In the genomic region with DNA sequence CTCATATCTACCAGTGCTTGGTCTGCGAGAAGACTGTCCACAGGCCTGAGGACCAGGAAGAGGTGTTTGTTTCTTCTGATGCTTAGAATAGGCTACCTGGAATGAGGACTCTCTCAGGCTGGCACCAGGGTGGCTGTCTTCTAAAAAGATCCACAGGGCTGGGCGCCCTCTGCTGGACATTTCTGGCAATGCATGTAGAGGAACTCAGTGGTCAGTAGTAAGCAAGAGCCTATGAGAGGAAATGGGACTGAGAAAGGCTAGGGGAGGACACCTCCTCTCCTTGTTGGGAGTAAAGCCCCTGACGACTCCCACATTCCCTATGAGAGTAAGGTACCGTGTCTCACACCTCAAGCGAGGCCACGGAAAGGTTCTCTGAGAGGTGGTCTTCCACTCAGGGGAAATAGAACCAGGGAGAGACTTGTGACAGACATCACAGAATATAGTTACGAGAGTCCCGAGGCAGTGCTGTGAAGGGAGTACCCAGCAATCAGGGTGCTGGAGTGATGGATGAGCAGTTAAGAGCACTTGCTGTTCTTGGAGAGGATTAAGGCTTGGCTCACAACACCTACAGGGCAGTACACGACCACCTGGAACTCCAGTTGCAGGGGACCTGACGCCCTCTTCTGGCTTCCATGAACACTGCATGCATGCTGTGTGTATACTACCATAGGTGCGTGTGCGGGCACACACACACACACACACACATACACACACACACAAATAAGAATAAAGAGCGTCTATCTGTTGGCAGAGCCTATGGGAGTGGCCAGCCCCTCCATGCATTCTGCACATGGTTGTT, we compare ENCODE assay signal across 9 mouse cellular contexts. TPM values are rescaled to one million over a fixed set of nuclear protein-coding genes. Genes with fewer than 3 reads are reported as not detected.
DNase-seq lines count a peak whose midpoint lies in the region; ATAC-seq and TF ChIP-seq lines count a peak whose summit lies in the region.
"Had no signal": no experiment of that assay in that cellular context is flagged by ENCODE, and none has a peak within 500 bp of the region (broad histone marks: within the 10 kb centered on the region; RNA-seq: fewer than 3 reads in every experiment).

No protein-coding gene starts in this region.

- peak; percentile 67 for ATAC-seq in kidney, postnatal 0 days (replicated peaks; ENCODE audit: low FRiP score, low read depth)
- ATAC-seq in liver, embryonic 11.5 days (replicated peaks; ENCODE audit: low FRiP score), result peak; percentile 68
- ATAC-seq in stomach, embryonic 14.5 days (ENCODE audit: insufficient number of reproducible peaks, insufficient read depth, low FRiP score, low read depth), result peak; percentile 44; the same call in 1 of the 2 replicates

- H3K27me3 ChIP-seq in heart, embryonic 10.5 days (ENCODE audit: insufficient read depth, poor library complexity, severe bottlenecking), result no peaks in the 10 kb centered on the region
- H3K27me3 ChIP-seq in kidney, postnatal 0 days (ENCODE audit: insufficient read depth, low read length), result no peaks in the 10 kb centered on the region
- H3K27me3 ChIP-seq in liver, embryonic 11.5 days (replicated peaks; ENCODE audit: control insufficient read depth, insufficient read depth, low read length), result no peaks in the 10 kb centered on the region
- H3K27me3 ChIP-seq in stomach, embryonic 14.5 days (ENCODE audit: control insufficient read depth, insufficient read depth, low read length), result no peaks in the 10 kb centered on the region
- H3K27me3 ChIP-seq: embryonic facial prominence, embryonic 12.5 days had no signal

- H3K4me2 ChIP-seq in kidney, postnatal 0 days (ENCODE audit: low read length), result no peak overlapping the region
- H3K4me2 ChIP-seq in liver, embryonic 11.5 days, result no peak overlapping the region
- H3K4me2 ChIP-seq in stomach, embryonic 14.5 days (replicated peaks; ENCODE audit: low read depth, low read length), result no peak overlapping the region
- H3K4me2 ChIP-seq: embryonic facial prominence, embryonic 12.5 days had no signal

- 60% methylated on average over 13 of the region's 13 CpGs for WGBS in bone marrow, adult 2 months
- WGBS in heart, embryonic 10.5 days, result 58% methylated on average over 13 of the region's 13 CpGs
- 56% methylated on average over 13 of the region's 13 CpGs for WGBS in kidney, postnatal 0 days
- WGBS in liver, embryonic 11.5 days, result 61% methylated on average over 13 of the region's 13 CpGs
- 60% methylated on average over 13 of the region's 13 CpGs for WGBS in stomach, embryonic 14.5 days

- no peak for TF ChIP-seq POLR2A in bone marrow, adult 2 months (IDR thresholded peaks at IDR 0.05; ENCODE audit: borderline replicate concordance, control insufficient read depth, low read depth, low read length)
- no peak for TF ChIP-seq POLR2A in embryonic fibroblast, embryonic 13.5 days (IDR thresholded peaks at IDR 0.05; ENCODE audit: low read depth, low read length)

- H3K4me3 ChIP-seq in bone marrow, adult 2 months (replicated peaks; ENCODE audit: control insufficient read depth, low read depth, low read length), result no peak overlapping the region
- no peak overlapping the region for H3K4me3 ChIP-seq in embryonic fibroblast, embryonic 13.5 days (ENCODE audit: insufficient read depth, low read length)
- no peak overlapping the region for H3K4me3 ChIP-seq in heart, embryonic 10.5 days
- H3K4me3 ChIP-seq in kidney, postnatal 0 days (replicated peaks; ENCODE audit: low read depth, low read length), result no peak overlapping the region
- no peak overlapping the region for H3K4me3 ChIP-seq in liver, embryonic 11.5 days (ENCODE audit: low read depth, low read length)
- no peak overlapping the region for H3K4me3 ChIP-seq in stomach, embryonic 14.5 days (ENCODE audit: low read depth, low read length)
- H3K4me3 ChIP-seq: embryonic facial prominence, embryonic 12.5 days had no signal

- no peaks in the 10 kb centered on the region for H3K9me3 ChIP-seq in heart, embryonic 10.5 days
- H3K9me3 ChIP-seq in kidney, postnatal 0 days (replicated peaks; ENCODE audit: low read length), result no peaks in the 10 kb centered on the region
- H3K9me3 ChIP-seq in liver, embryonic 11.5 days (ENCODE audit: control insufficient read depth, low read length), result no peaks in the 10 kb centered on the region
- H3K9me3 ChIP-seq in stomach, embryonic 14.5 days (ENCODE audit: control insufficient read depth, low read depth, low read length), result no peaks in the 10 kb centered on the region
- H3K9me3 ChIP-seq: embryonic facial prominence, embryonic 12.5 days had no signal

- no peak overlapping the region for H3K9ac ChIP-seq in kidney, postnatal 0 days (ENCODE audit: low read depth, low read length)
- H3K9ac ChIP-seq in liver, embryonic 11.5 days (ENCODE audit: low read depth, low read length), result no peak overlapping the region
- H3K9ac ChIP-seq in stomach, embryonic 14.5 days (replicated peaks; ENCODE audit: low read depth, low read length), result no peak overlapping the region
- H3K9ac ChIP-seq: embryonic facial prominence, embryonic 12.5 days had no signal

- H3K4me1 ChIP-seq in bone marrow, adult 2 months (ENCODE audit: control insufficient read depth, insufficient read depth, low read length), result no peaks in the 10 kb centered on the region
- H3K4me1 ChIP-seq in embryonic fibroblast, embryonic 13.5 days (ENCODE audit: control insufficient read depth, insufficient read depth, low read length), result 0 out of 2 replicates have a peak, but pooled peaks cover 2% of the 10 kb centered on the region
- H3K4me1 ChIP-seq in heart, embryonic 10.5 days, result peaks cover 6% of the 10 kb centered on the region; the same call in 1 of the 2 replicates
- no peaks in the 10 kb centered on the region for H3K4me1 ChIP-seq in kidney, postnatal 0 days (replicated peaks; ENCODE audit: insufficient read depth, low read length)
- no peaks in the 10 kb centered on the region for H3K4me1 ChIP-seq in liver, embryonic 11.5 days (replicated peaks; ENCODE audit: control insufficient read depth, insufficient read depth, low read length)
- H3K4me1 ChIP-seq in stomach, embryonic 14.5 days (ENCODE audit: control insufficient read depth, insufficient read depth, low read length), result no peaks in the 10 kb centered on the region

- no peaks in the 10 kb centered on the region for H3K36me3 ChIP-seq in heart, embryonic 10.5 days
- no peaks in the 10 kb centered on the region for H3K36me3 ChIP-seq in kidney, postnatal 0 days (ENCODE audit: insufficient read depth, low read length)
- H3K36me3 ChIP-seq in liver, embryonic 11.5 days (ENCODE audit: control insufficient read depth, insufficient read depth, low read length), result no peaks in the 10 kb centered on the region
- H3K36me3 ChIP-seq in stomach, embryonic 14.5 days (ENCODE audit: control insufficient read depth, insufficient read depth, low read length), result no peaks in the 10 kb centered on the region
- H3K36me3 ChIP-seq: embryonic facial prominence, embryonic 12.5 days had no signal

- DNase-seq in CD4-positive, CD25-positive, alpha-beta regulatory T cell, adult 2 months (ENCODE audit: low read depth, low spot score), result peak; percentile 89
- peak; percentile 92 for DNase-seq in heart, embryonic 10.5 days (ENCODE audit: low spot score)
- peak; percentile 85 for DNase-seq in kidney, postnatal 0 days (ENCODE audit: low spot score)
- peak; percentile 82 for DNase-seq in liver, embryonic 11.5 days (ENCODE audit: low spot score)
- peak; percentile 95 for DNase-seq in neural tube, embryonic 10.5 days (ENCODE audit: extremely low spot score, low spot score)

- TF ChIP-seq CTCF in bone marrow, adult 2 months (IDR thresholded peaks at IDR 0.05; ENCODE audit: control insufficient read depth, insufficient read depth, low read length), result peak; percentile 91
- TF ChIP-seq CTCF in embryonic fibroblast, embryonic 13.5 days (IDR thresholded peaks at IDR 0.05; ENCODE audit: borderline replicate concordance, insufficient read depth, low read length), result peak; percentile 59
- peak; percentile 98 for TF ChIP-seq CTCF in kidney, postnatal 0 days (IDR thresholded peaks at IDR 0.05; ENCODE audit: low read depth)

- no peak overlapping the region for H3K27ac ChIP-seq in bone marrow, adult 2 months (ENCODE audit: control insufficient read depth, insufficient read depth, low read depth, low read length, poor library complexity)
- no peak overlapping the region for H3K27ac ChIP-seq in embryonic fibroblast, embryonic 13.5 days (ENCODE audit: insufficient read depth, low read length)
- H3K27ac ChIP-seq in heart, embryonic 10.5 days, result no peak overlapping the region
- no peak overlapping the region for H3K27ac ChIP-seq in kidney, postnatal 0 days
- no peak overlapping the region for H3K27ac ChIP-seq in liver, embryonic 11.5 days (ENCODE audit: low read depth, low read length)
- H3K27ac ChIP-seq in stomach, embryonic 14.5 days (ENCODE audit: low read length), result no peak overlapping the region
- H3K27ac ChIP-seq: embryonic facial prominence, embryonic 12.5 days had no signal

RNA-seq across cellular contexts. Expression of a gene that starts 34.6 kb away (rescaled TPM):
- polyA plus RNA-seq in bone marrow, adult 2 months (2011; ENCODE audit: insufficient read depth, insufficient read length, low replicate concordance, missing spikeins), result 54.8 and 58.5 TPM in 2 replicates
- 47.9 and 51.0 TPM in 2 replicates for polyA plus RNA-seq in embryonic fibroblast, embryonic 13.5 days (2011; ENCODE audit: insufficient read length, low read depth, missing spikeins)
- polyA plus RNA-seq in heart, embryonic 10.5 days (2016; fragmentation: Nextera tagmentation; extraction: Ambion mirVana), result 73.7 and 94.9 TPM in 2 replicates
- polyA plus RNA-seq in kidney, postnatal 0 days (2015; fragmentation: Nextera tagmentation; extraction: Ambion mirVana), result 20.2 and 24.2 TPM in 2 replicates
- polyA plus RNA-seq in liver, embryonic 11.5 days (2014; fragmentation: Nextera tagmentation; extraction: Ambion mirVana), result 191 and 205 TPM in 2 replicates
- 70.3 and 74.8 TPM in 2 replicates for polyA plus RNA-seq in stomach, embryonic 14.5 days (2014; fragmentation: Nextera tagmentation; extraction: Ambion mirVana)

RNA-seq across cellular contexts. Expression of a gene that starts 41.1 kb away (rescaled TPM):
- 15.1 and 22.2 TPM in 2 replicates for polyA plus RNA-seq in bone marrow, adult 2 months (2011; ENCODE audit: insufficient read depth, insufficient read length, low replicate concordance, missing spikeins)
- polyA plus RNA-seq in embryonic fibroblast, embryonic 13.5 days (2011; ENCODE audit: insufficient read length, low read depth, missing spikeins), result 22.5 and 23.6 TPM in 2 replicates
- polyA plus RNA-seq in heart, embryonic 10.5 days (2016; fragmentation: Nextera tagmentation; extraction: Ambion mirVana), result 14.4 and 14.8 TPM in 2 replicates
- polyA plus RNA-seq in kidney, postnatal 0 days (2015; fragmentation: Nextera tagmentation; extraction: Ambion mirVana), result 18.5 and 20.9 TPM in 2 replicates
- 11.9 and 12.4 TPM in 2 replicates for polyA plus RNA-seq in liver, embryonic 11.5 days (2014; fragmentation: Nextera tagmentation; extraction: Ambion mirVana)
- polyA plus RNA-seq in stomach, embryonic 14.5 days (2014; fragmentation: Nextera tagmentation; extraction: Ambion mirVana), result 14.7 and 14.9 TPM in 2 replicates
